Mouse (Mus musculus) c-Kit-negative CD71-positive TER-119-positive erythroid progenitor cells, embryonic 14.5 days (primary cell): Measurements from ENCODE around the gene Kbtbd12.

Source experiments
- DNase-seq: peaks from one replicate; pipeline ENCODE4 v3.0.0-alpha.2; 2013; ENCODE audit warnings: low read depth, low spot score

Kbtbd12 gene

GRCm38 (mm10) chr6:88502030-88502970 is 135.4 kb downstream of the Kbtbd12 start:
- peak; percentile 51 for DNase-seq

DNA sequence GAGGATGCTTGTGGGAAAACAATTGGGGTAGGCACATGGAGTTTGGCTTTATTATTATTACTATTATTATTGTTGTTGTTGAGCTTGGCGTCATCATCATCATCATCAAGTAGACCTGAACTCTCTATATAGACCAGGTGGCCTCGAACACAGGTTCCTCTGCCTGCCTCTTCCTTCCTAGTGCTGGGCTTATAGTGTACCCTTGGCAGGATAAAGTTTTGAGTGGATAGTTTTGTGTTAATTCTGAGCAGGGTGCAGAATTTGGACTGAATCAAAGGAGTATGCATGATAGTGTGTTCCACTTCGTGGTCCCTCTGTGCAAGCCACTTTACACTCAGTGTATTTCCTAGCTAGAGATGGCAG is 137.4 kb downstream of the Kbtbd12 start:
- no peak for DNase-seq

DNA sequence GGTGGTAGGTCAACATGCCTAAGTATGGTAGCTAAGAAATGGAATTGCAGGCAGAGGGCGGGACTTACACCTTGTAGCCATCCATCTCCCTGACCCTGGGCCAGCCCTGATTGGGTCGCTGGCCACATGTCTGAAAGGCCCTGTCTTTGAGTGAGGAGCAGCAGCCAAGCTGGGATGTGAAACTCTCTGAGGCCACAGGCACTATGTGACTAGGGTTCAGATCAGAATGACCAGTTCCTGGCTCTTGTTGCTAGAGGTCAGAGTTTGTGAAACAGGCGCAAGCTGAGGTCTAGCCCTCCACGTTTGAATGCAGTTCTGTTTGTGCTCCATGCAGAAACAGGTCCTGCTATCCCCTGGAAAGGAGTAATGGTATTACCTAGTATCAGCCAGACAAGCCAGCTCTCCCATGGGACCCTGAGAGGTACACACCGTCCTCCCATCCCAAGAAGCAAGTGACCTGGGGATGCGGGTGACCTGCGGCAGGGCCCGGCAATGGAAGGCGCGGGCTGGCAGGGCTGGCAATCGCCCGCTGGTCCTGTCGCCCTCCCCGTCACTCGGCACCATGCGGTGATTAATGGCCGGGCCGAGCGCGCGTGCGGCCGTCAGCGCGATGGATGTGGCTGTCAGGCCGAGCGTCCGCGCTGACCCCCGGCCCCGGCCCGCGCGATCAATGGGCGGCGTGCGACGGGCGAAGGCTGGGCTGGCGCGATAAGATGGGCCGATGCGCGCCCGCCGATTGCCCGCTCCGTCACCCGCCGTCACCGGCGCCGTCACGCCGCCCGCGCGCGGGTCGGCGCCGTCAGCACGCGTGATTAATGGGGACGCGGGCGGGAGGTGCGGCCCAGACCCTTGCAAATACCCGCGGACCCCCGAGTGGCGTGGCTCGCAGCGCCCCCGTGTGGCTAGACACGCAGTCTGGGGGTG is 138.0 kb downstream of the Kbtbd12 start:
- peak; percentile 49 for DNase-seq
